Mouse (Mus musculus) embryonic facial prominence, embryonic 12.5 days (tissue): ENCODE measurements around the gene Hdgfl3. TPM values are rescaled to one million over a fixed set of nuclear protein-coding genes. Genes with fewer than 3 reads are reported as not detected.

Source experiments
- ATAC-seq: fragments of 200-750 bp; cut with Nextera tagmentation; 2 replicates; pipeline ENCODE4 v1.8.0; 2017; ENCODE audit not compliant: insufficient number of reproducible peaks, insufficient read depth, low FRiP score, low TSS enrichment
- H3K27ac ChIP-seq: fragments of 300-500 bp; sonication (generic); 2 replicates; pipeline ENCODE4 v1.5.1; 2016; ENCODE audit warnings: mild to moderate bottlenecking
- H3K27me3 ChIP-seq: fragments of 300-500 bp; sonication (generic); 2 replicates; pipeline ENCODE4 v1.6.1; 2016; ENCODE audit warnings: mild to moderate bottlenecking, moderate library complexity
- H3K36me3 ChIP-seq: fragments of 300-500 bp; sonication (generic); 2 replicates; pipeline ENCODE4 v1.6.1; 2016; ENCODE audit warnings: mild to moderate bottlenecking
- H3K4me1 ChIP-seq: fragments of 300-500 bp; sonication (generic); 2 replicates; pipeline ENCODE4 v1.6.1; 2016
- H3K4me2 ChIP-seq: fragments of 300-500 bp; sonication (generic); replicated peaks from 2 replicates; pipeline ENCODE4 v1.6.1; 2016; ENCODE audit warnings: mild to moderate bottlenecking, moderate library complexity
- H3K4me3 ChIP-seq: fragments of 300-500 bp; sonication (generic); 2 replicates; pipeline ENCODE4 v1.5.1; 2016; ENCODE audit warnings: mild to moderate bottlenecking
- H3K9ac ChIP-seq: fragments of 300-500 bp; sonication (generic); 2 replicates; pipeline ENCODE4 v1.6.1; 2016; ENCODE audit warnings: mild to moderate bottlenecking, moderate library complexity
- H3K9me3 ChIP-seq: fragments of 300-500 bp; sonication (generic); 2 replicates; pipeline ENCODE4 v1.6.1; 2016; ENCODE audit warnings: mild to moderate bottlenecking, moderate library complexity
- WGBS: fragments of 180-500 bp; shearing (Covaris S2); methylation state at CpG from one replicate; pipeline ENCODE4 v1.1.7; 2016; 5-methylcytosine and 5-hydroxymethylcytosine counted together
- polyA plus RNA-seq: library from polyadenylated mRNA; unstranded; fragments of >200 nt; fragmentation: Nextera tagmentation; extraction: Ambion mirVana; gene quantifications from 2 replicates; pipeline ENCODE4 v1.2.1, GENCODE M21; 2016

Hdgfl3 gene
- polyA plus RNA-seq, 1 experiment from 2014 or later = 35.7 TPM

GRCm38 (mm10) chr7:81854568-81855307 is 79.5 kb downstream of the Hdgfl3 start:
- Histone ChIP-seq H3K4me1 (peaks cover 6% of the 10 kb centered on the region; the same call in 1 of the 2 replicates), H3K4me3 (no peak overlapping the region), H3K9ac (no peak overlapping the region), H3K27ac (no peak overlapping the region), H3K4me2 (no peak overlapping the region), H3K36me3 (no peaks in the 10 kb centered on the region), H3K27me3 (peaks cover 26% of the 10 kb centered on the region), H3K9me3 (no peaks in the 10 kb centered on the region)
- ATAC-seq = no peak
- WGBS = 74% methylated on average over 8 of the region's 8 CpGs

GRCm38 (mm10) chr7:81851706-81852105 is 82.6 kb downstream of the Hdgfl3 start:
- H3K9ac ChIP-seq = no peak overlapping the region
- H3K27ac ChIP-seq = no peak overlapping the region
- no peaks in the 10 kb centered on the region for H3K9me3 ChIP-seq
- H3K4me3 ChIP-seq = no peak overlapping the region
- H3K4me1 ChIP-seq = no peaks in the 10 kb centered on the region
- H3K27me3 ChIP-seq = peaks cover 4% of the 10 kb centered on the region; the same call in 1 of the 2 replicates
- WGBS = 74% methylated on average over 3 of the region's 3 CpGs
- no peak for ATAC-seq
- no peak overlapping the region for H3K4me2 ChIP-seq
- H3K36me3 ChIP-seq = no peaks in the 10 kb centered on the region

DNA sequence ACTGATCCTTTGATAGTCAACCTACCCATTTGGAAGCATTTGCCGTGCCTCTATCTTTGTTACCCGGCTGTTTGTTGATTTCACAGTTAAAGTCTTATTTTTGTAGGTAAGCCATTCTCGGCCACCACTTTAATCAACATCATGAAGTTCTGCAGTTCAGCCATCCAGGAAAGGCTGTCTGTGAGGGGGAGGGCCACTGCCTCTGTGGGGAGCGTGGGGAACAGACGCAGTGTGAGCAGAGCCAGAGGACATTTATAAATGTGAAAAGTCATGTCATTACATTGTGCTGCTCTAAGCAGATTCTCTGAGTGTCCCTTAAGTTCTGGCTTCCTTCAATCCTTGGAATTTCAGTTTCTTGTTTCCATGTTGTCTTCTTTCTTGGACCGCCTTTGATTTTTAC is 84.1 kb downstream of the Hdgfl3 start:
- no peak for ATAC-seq
- no peaks in the 10 kb centered on the region for H3K36me3 ChIP-seq
- no peak overlapping the region for H3K9ac ChIP-seq
- H3K27me3 ChIP-seq = no peaks in the 10 kb centered on the region
- no peak overlapping the region for H3K4me3 ChIP-seq
- no peaks in the 10 kb centered on the region for H3K9me3 ChIP-seq
- 0 out of 2 replicates have a peak, but pooled peaks cover 3% of the 10 kb centered on the region for H3K4me1 ChIP-seq
- 83% methylated on average over 6 of the region's 6 CpGs for WGBS
- H3K27ac ChIP-seq = no peak overlapping the region
- no peak overlapping the region for H3K4me2 ChIP-seq

DNA sequence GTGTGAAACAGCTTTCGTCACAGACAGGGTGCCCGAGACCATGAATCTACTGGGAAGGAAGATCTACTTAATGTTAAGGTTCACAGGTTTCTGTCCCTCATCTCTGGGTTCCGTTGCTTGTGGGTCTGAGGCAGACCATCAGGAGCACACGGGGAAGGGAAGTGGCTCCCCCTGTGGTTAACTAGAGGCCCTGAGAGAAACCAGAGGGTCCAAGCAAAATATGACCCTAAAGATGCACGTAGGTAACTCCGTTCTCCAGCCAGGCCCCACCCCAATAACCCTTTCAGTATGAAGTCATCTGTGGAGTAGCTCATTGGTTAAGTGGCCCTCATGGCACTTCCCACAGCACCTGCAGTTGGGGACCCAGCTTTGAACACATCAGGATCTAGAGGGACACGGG is 84.6 kb downstream of the Hdgfl3 start:
- no peak for ATAC-seq
- Histone ChIP-seq H3K9ac (no peak overlapping the region), H3K9me3 (no peaks in the 10 kb centered on the region), H3K27me3 (no peaks in the 10 kb centered on the region), H3K4me3 (no peak overlapping the region), H3K4me2 (no peak overlapping the region), H3K36me3 (no peaks in the 10 kb centered on the region), H3K27ac (no peak overlapping the region), H3K4me1 (0 out of 2 replicates have a peak, but pooled peaks cover 3% of the 10 kb centered on the region)
- WGBS = 85% methylated on average over 7 of the region's 7 CpGs

GRCm38 (mm10) chr7:81849214-81849613 is 85.1 kb downstream of the Hdgfl3 start:
- Histone ChIP-seq H3K4me1 (0 out of 2 replicates have a peak, but pooled peaks cover 3% of the 10 kb centered on the region), H3K9ac (no peak overlapping the region), H3K4me3 (no peak overlapping the region), H3K36me3 (no peaks in the 10 kb centered on the region), H3K4me2 (no peak overlapping the region), H3K27ac (no peak overlapping the region), H3K27me3 (no peaks in the 10 kb centered on the region), H3K9me3 (no peaks in the 10 kb centered on the region)
- no peak for ATAC-seq
- 88% methylated on average over 5 of the region's 5 CpGs for WGBS

DNA sequence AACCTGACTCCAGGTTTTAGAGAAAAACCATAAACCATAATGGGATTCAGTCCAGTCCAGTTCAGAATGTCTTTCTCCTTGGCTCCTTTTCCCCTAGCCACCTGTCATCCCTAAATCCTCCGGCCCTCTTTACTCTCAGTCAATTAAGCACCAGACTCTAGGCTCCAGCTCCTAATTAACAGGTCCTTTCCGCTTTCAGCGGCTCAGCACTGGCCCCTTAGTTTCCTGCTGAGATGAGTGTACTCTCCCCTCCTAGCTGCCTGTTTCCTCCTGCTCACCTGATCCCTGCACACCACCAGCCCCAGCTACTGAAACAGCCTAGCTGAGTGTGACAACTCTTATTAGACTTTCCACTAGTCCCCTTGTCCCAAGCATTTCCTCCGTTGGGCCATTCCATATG is 86.5 kb downstream of the Hdgfl3 start:
- 22% methylated on average over 4 of the region's 4 CpGs for WGBS
- no peaks in the 10 kb centered on the region for H3K9me3 ChIP-seq
- no peak overlapping the region for H3K9ac ChIP-seq
- ATAC-seq = no peak
- no peaks in the 10 kb centered on the region for H3K36me3 ChIP-seq
- H3K27me3 ChIP-seq = no peaks in the 10 kb centered on the region
- H3K4me1 ChIP-seq = 0 out of 2 replicates have a peak, but pooled peaks cover 3% of the 10 kb centered on the region
- no peak overlapping the region for H3K4me3 ChIP-seq
- H3K27ac ChIP-seq = no peak overlapping the region
- no peak overlapping the region for H3K4me2 ChIP-seq

DNA sequence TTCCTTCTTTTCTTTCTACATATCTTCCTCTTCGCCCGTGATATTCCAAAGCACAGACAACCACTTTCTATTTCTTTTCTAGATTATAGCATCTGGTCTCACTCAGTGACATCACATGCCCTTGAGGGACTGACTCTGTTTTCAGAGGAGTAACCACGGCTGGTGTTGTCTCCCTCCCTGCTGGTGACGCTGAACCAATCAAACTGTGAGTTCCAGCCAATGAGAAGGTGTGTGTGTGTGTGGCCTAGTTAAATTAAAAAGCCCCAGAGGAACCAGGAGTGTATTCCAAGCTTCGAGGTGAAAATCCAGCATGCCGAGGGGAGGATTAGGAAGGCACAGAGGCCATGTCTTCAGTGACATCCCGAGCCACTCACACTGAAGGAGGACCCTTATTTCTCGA is 87.3 kb downstream of the Hdgfl3 start:
- H3K9ac ChIP-seq = no peak overlapping the region
- no peak for ATAC-seq
- no peaks in the 10 kb centered on the region for H3K27me3 ChIP-seq
- WGBS = 25% methylated on average over 8 of the region's 8 CpGs
- H3K4me1 ChIP-seq = 0 out of 2 replicates have a peak, but pooled peaks cover 3% of the 10 kb centered on the region
- no peak overlapping the region for H3K27ac ChIP-seq
- H3K9me3 ChIP-seq = no peaks in the 10 kb centered on the region
- H3K4me2 ChIP-seq = no peak overlapping the region
- no peak overlapping the region for H3K4me3 ChIP-seq
- no peaks in the 10 kb centered on the region for H3K36me3 ChIP-seq

DNA sequence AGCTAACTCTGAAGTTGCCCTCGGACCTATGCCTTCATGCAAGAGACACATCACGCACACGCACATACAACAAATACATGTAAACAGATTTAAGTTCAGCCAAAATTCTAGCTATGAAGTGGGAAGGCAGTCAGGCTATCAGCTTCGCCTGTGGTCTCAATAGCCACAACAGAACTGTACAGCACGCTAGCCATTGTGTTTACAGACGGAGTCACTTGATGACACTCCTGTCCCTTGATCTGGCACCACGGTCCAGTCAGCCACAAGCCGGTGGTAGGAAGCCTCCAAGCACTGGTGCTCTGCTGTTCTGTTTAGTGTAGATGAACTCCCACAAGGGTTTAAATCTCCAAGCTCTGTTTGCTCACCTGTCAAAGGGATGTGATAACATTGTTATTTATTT is 88.3 kb downstream of the Hdgfl3 start:
- Histone ChIP-seq H3K9me3 (no peaks in the 10 kb centered on the region), H3K36me3 (no peaks in the 10 kb centered on the region), H3K27me3 (no peaks in the 10 kb centered on the region), H3K9ac (no peak overlapping the region), H3K4me1 (0 out of 2 replicates have a peak, but pooled peaks cover 3% of the 10 kb centered on the region), H3K27ac (no peak overlapping the region), H3K4me2 (no peak overlapping the region), H3K4me3 (no peak overlapping the region)
- no peak for ATAC-seq
- WGBS = 81% methylated on average over 8 of the region's 8 CpGs

GRCm38 (mm10) chr7:81845313-81845712 is 89.0 kb downstream of the Hdgfl3 start:
- Histone ChIP-seq H3K27me3 (no peaks in the 10 kb centered on the region), H3K4me1 (0 out of 2 replicates have a peak, but pooled peaks cover 5% of the 10 kb centered on the region), H3K4me3 (no peak overlapping the region), H3K27ac (no peak overlapping the region), H3K9ac (no peak overlapping the region), H3K9me3 (no peaks in the 10 kb centered on the region), H3K4me2 (no peak overlapping the region), H3K36me3 (no peaks in the 10 kb centered on the region)
- no peak for ATAC-seq
- 82% methylated on average over 3 of the region's 3 CpGs for WGBS

GRCm38 (mm10) chr7:81844801-81845200 is 89.5 kb downstream of the Hdgfl3 start:
- Histone ChIP-seq H3K36me3 (no peaks in the 10 kb centered on the region), H3K9me3 (no peaks in the 10 kb centered on the region), H3K4me1 (0 out of 2 replicates have a peak, but pooled peaks cover 5% of the 10 kb centered on the region), H3K9ac (no peak overlapping the region), H3K4me3 (no peak overlapping the region), H3K4me2 (no peak overlapping the region), H3K27ac (no peak overlapping the region), H3K27me3 (no peaks in the 10 kb centered on the region)
- 42% methylated on average over 11 of the region's 11 CpGs for WGBS
- ATAC-seq = no peak

DNA sequence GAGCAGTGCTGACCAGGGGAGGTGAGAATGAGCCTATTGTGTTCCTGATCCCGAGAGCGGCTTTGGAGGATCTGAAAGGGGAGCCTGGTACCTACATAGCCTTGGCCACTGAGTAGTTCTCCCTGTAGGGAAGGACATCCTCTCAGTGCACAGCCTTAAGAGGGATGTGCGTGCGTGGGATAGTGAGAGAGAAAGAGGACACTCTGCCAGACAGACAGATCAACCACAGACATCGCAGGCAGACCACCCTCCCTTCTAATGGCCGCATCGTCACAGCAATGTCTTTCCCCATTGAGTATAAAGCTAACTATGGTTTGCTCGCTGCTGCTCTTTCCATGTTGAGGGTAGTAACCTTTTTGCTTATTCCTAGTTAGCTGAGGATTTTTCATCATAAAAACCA is 90.4 kb downstream of the Hdgfl3 start:
- ATAC-seq = no peak
- H3K4me2 ChIP-seq = no peak overlapping the region

DNA sequence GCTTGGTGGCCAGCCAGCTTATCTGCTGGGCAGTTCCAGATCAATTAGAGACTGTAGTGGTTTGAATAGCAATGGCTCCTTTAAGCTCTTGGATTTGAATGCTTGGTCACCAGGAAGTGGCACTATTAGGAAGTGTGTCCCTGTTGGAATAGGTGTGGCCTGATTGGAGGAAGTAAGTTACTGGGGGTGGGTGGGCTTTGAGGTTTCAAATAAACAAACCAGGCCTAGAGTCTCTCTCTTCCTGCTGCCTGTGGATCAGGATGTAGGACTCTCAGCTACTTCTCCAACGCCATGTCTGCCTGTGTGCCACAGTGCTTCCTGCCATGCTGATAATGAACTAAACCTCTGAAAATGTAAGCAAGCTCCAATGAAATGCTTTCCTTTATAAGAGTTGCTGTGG is 91.3 kb downstream of the Hdgfl3 start:
- no peaks in the 10 kb centered on the region for H3K9me3 ChIP-seq
- no peak overlapping the region for H3K4me3 ChIP-seq
- H3K4me1 ChIP-seq = 0 out of 2 replicates have a peak, but pooled peaks cover 5% of the 10 kb centered on the region
- no peaks in the 10 kb centered on the region for H3K27me3 ChIP-seq
- no peaks in the 10 kb centered on the region for H3K36me3 ChIP-seq
- 67% methylated on average over 1 of the region's 1 CpGs for WGBS
- no peak overlapping the region for H3K4me2 ChIP-seq
- ATAC-seq = no peak
- H3K9ac ChIP-seq = no peak overlapping the region
- no peak overlapping the region for H3K27ac ChIP-seq

More for the DNA sequence above, 90.4 kb downstream of the Hdgfl3 start:
- H3K27me3 ChIP-seq = no peaks in the 10 kb centered on the region
- 0 out of 2 replicates have a peak, but pooled peaks cover 5% of the 10 kb centered on the region for H3K4me1 ChIP-seq
- 73% methylated on average over 8 of the region's 8 CpGs for WGBS
- H3K9me3 ChIP-seq = no peaks in the 10 kb centered on the region
- no peak overlapping the region for H3K9ac ChIP-seq
- H3K27ac ChIP-seq = no peak overlapping the region
- H3K4me3 ChIP-seq = no peak overlapping the region
- H3K36me3 ChIP-seq = no peaks in the 10 kb centered on the region
